ENCODE assay signal across 8 mouse cellular contexts in the genomic region with DNA sequence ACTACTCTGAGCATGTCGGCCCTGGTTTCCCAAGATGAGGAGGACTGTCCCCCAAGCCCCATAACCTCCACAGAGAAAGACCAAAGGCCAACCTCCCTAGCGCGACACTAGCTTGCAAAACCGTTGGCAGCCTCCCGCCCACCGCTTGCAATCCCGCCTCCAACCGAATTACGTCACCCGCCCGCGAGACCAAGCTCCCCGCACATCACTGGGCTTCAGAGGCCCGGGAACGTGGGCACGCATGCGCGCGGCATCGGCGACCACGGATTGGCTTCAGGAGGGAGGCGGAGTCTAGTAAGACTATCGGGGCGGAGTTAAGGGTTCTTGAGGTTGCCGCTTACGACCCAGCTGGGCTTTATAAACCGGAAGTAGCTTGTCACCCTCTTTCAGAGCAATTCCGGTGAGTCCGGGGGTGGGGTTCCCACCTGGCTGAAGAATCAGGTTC. TPM values are rescaled to one million over a fixed set of nuclear protein-coding genes. Genes with fewer than 3 reads are reported as not detected.
DNase-seq lines count a peak whose midpoint lies in the region; ATAC-seq and TF ChIP-seq lines count a peak whose summit lies in the region.

Gene Cntrob (minus strand): TSS at position 109 of the 445 bp plus-strand sequence.
Gene Trappc1 (plus strand): TSS at position 314 of the 445 bp plus-strand sequence.

- TF ChIP-seq POLR2A in CH12.LX (IDR thresholded peaks at IDR 0.05; ENCODE audit: low read depth, low read length) = peak; percentile 99

- DNase-seq in CH12.LX (ENCODE audit: extremely low read depth) = peak; percentile 100
- DNase-seq in c-Kit-positive CD71-positive TER-119-negative erythroid progenitor cells, embryonic 14.5 days (ENCODE audit: low read depth) = peak; percentile 97
- DNase-seq in forebrain, embryonic 11.5 days (ENCODE audit: low spot score) = peak; percentile 100
- DNase-seq in kidney, postnatal 36 days = peak; percentile 99
- DNase-seq in telencephalon, adult 2 months (ENCODE audit: low read depth, low spot score) = peak; percentile 99

- WGBS in forebrain, embryonic 11.5 days = under 1% methylated on average over 30 of the region's 30 CpGs
- 0% methylated on average over 30 of the region's 30 CpGs for WGBS in heart, embryonic 16.5 days
- WGBS in liver, embryonic 15.5 days (ENCODE audit: insufficient replicate concordance) = under 1% methylated on average over 30 of the region's 30 CpGs
- under 1% methylated on average over 30 of the region's 30 CpGs for WGBS in neural tube, embryonic 12.5 days

- no peak for TF ChIP-seq EP300 in CH12.LX (IDR thresholded peaks at IDR 0.05; ENCODE audit: low read length)

- TF ChIP-seq CTCF in CH12.LX (conservative IDR thresholded peaks at IDR 0.05 in 1 of 2, IDR thresholded peaks at IDR 0.05 in 1 of 2; ENCODE audit: low read depth in 2 of 2, low read length in 2 of 2) = no peak

- peak within 1 kb of the TSS; percentile 69 to 98 (median 73) for H3K4me3 ChIP-seq in CH12.LX (replicated peaks in 1 of 3; ENCODE audit: low read depth in 2 of 3, low read length in 2 of 3, poor library complexity in 1 of 3)
- peak within 1 kb of the TSS; percentile 61 for H3K4me3 ChIP-seq in forebrain, embryonic 11.5 days (ENCODE audit: low read depth, low read length)
- peak within 1 kb of the TSS; percentile 68 for H3K4me3 ChIP-seq in heart, embryonic 16.5 days (ENCODE audit: low read length)
- H3K4me3 ChIP-seq in liver, embryonic 15.5 days (replicated peaks) = peak within 1 kb of the TSS; percentile 80
- H3K4me3 ChIP-seq in neural tube, embryonic 12.5 days = peak within 1 kb of the TSS; percentile 63

- H3K4me2 ChIP-seq in CH12.LX (ENCODE audit: insufficient read depth, low read depth, poor library complexity, severe bottlenecking) = peak within 1 kb of the TSS; percentile 81
- peak within 1 kb of the TSS; percentile 87 for H3K4me2 ChIP-seq in forebrain, embryonic 11.5 days (ENCODE audit: low read depth, low read length, severe bottlenecking)
- peak within 1 kb of the TSS; percentile 91 for H3K4me2 ChIP-seq in heart, embryonic 16.5 days (ENCODE audit: low read depth, low read length)
- peak within 1 kb of the TSS; percentile 92 for H3K4me2 ChIP-seq in liver, embryonic 15.5 days
- H3K4me2 ChIP-seq in neural tube, embryonic 12.5 days (replicated peaks) = peak within 1 kb of the TSS; percentile 90

- H3K9me3 ChIP-seq in CH12.LX (replicated peaks; ENCODE audit: low read length) = no peaks in the 10 kb centered on the region
- H3K9me3 ChIP-seq in forebrain, embryonic 11.5 days (ENCODE audit: control insufficient read depth, low read length) = no peaks in the 10 kb centered on the region
- H3K9me3 ChIP-seq in heart, embryonic 16.5 days (replicated peaks; ENCODE audit: control insufficient read depth, low read length) = no peaks in the 10 kb centered on the region
- no peaks in the 10 kb centered on the region for H3K9me3 ChIP-seq in liver, embryonic 15.5 days (replicated peaks)
- no peaks in the 10 kb centered on the region for H3K9me3 ChIP-seq in neural tube, embryonic 12.5 days

- in situ Hi-C loops in CH12.LX (cut with MboI; ENCODE audit: low pct_ligation_motif_present, low pct_unique_long_range_greater_than_20kb, low sequenced_read_pairs) = no loop called here

- no peak for TF ChIP-seq RAD21 in CH12.LX (IDR thresholded peaks at IDR 0.05; ENCODE audit: low read depth, low read length)

- peaks cover 24% of the 10 kb centered on the region for H3K27me3 ChIP-seq in CH12.LX (replicated peaks)
- peaks cover 13% of the 10 kb centered on the region; the same call in 1 of the 2 replicates for H3K27me3 ChIP-seq in forebrain, embryonic 11.5 days (ENCODE audit: control insufficient read depth, insufficient read depth, low read length)
- peaks cover 9% of the 10 kb centered on the region; the same call in 1 of the 2 replicates for H3K27me3 ChIP-seq in heart, embryonic 16.5 days (ENCODE audit: control insufficient read depth, insufficient read depth, low read length)
- H3K27me3 ChIP-seq in liver, embryonic 15.5 days = peaks cover 26% of the 10 kb centered on the region
- H3K27me3 ChIP-seq in neural tube, embryonic 12.5 days (replicated peaks) = peaks cover 17% of the 10 kb centered on the region

- peak within 1 kb of the TSS; percentile 93 for H3K9ac ChIP-seq in CH12.LX (ENCODE audit: insufficient read depth, low read depth)
- H3K9ac ChIP-seq in forebrain, embryonic 11.5 days (ENCODE audit: low read length) = peak within 1 kb of the TSS; percentile 86
- peak within 1 kb of the TSS; percentile 89 for H3K9ac ChIP-seq in heart, embryonic 16.5 days (ENCODE audit: low read length)
- peak within 1 kb of the TSS; percentile 88 for H3K9ac ChIP-seq in liver, embryonic 15.5 days
- peak within 1 kb of the TSS; percentile 79 for H3K9ac ChIP-seq in neural tube, embryonic 12.5 days

- peak; percentile 88 for ATAC-seq in forebrain, embryonic 11.5 days (replicated peaks; ENCODE audit: low FRiP score)
- ATAC-seq in heart, embryonic 16.5 days (replicated peaks; ENCODE audit: extremely low read depth, insufficient read depth, low FRiP score) = peak; percentile 93
- ATAC-seq in liver, embryonic 15.5 days (ENCODE audit: insufficient read depth) = peak; percentile 92
- peak; percentile 94 for ATAC-seq in neural tube, embryonic 12.5 days (ENCODE audit: low FRiP score, low read depth)

- H3K4me1 ChIP-seq in CH12.LX (ENCODE audit: control insufficient read depth in 1 of 2, insufficient read depth in 2 of 2) = peaks cover 12 to 39% of the 10 kb centered on the region in 2 experiments
- H3K4me1 ChIP-seq in forebrain, embryonic 11.5 days (replicated peaks; ENCODE audit: control insufficient read depth, insufficient read depth, low read length) = peaks cover 18% of the 10 kb centered on the region
- peaks cover 29% of the 10 kb centered on the region for H3K4me1 ChIP-seq in heart, embryonic 16.5 days (ENCODE audit: control insufficient read depth, insufficient read depth, low read length)
- H3K4me1 ChIP-seq in liver, embryonic 15.5 days (replicated peaks) = peaks cover 50% of the 10 kb centered on the region
- peaks cover 42% of the 10 kb centered on the region for H3K4me1 ChIP-seq in neural tube, embryonic 12.5 days

- no peaks in the 10 kb centered on the region for H3K79me2 ChIP-seq in CH12.LX (replicated peaks; ENCODE audit: control insufficient read depth, extremely low read depth, insufficient read depth, poor library complexity, severe bottlenecking)

- dilution Hi-C loops in CH12.LX (cut with MboI; ENCODE audit: extremely low pct_ligation_motif_present, extremely low pct_unique_long_range_greater_than_20kb, low sequenced_read_pairs) = no loop called here

- H3K27ac ChIP-seq in CH12.LX (ENCODE audit: insufficient read depth, low read depth) = no peak within 1 kb of the TSS; the same call in 1 of the 2 replicates
- peak within 1 kb of the TSS; percentile 85 for H3K27ac ChIP-seq in forebrain, embryonic 11.5 days (ENCODE audit: low read depth, low read length)
- peak within 1 kb of the TSS; percentile 88 for H3K27ac ChIP-seq in heart, embryonic 16.5 days (ENCODE audit: low read length)
- H3K27ac ChIP-seq in liver, embryonic 15.5 days (replicated peaks) = peak within 1 kb of the TSS; percentile 85
- peak within 1 kb of the TSS; percentile 64 for H3K27ac ChIP-seq in neural tube, embryonic 12.5 days

- peaks cover 12 to 30% of the 10 kb centered on the region in 2 experiments for H3K36me3 ChIP-seq in CH12.LX (replicated peaks in 1 of 2; ENCODE audit: control insufficient read depth in 1 of 2, insufficient read depth in 1 of 2, low read length in 1 of 2)
- H3K36me3 ChIP-seq in forebrain, embryonic 11.5 days (ENCODE audit: control insufficient read depth, insufficient read depth, low read length) = no peaks in the 10 kb centered on the region; the same call in 1 of the 2 replicates
- peaks cover 12% of the 10 kb centered on the region; the same call in 1 of the 2 replicates for H3K36me3 ChIP-seq in heart, embryonic 16.5 days (ENCODE audit: control insufficient read depth, insufficient read depth)
- H3K36me3 ChIP-seq in liver, embryonic 15.5 days (replicated peaks) = peaks cover 18% of the 10 kb centered on the region
- peaks cover 20% of the 10 kb centered on the region for H3K36me3 ChIP-seq in neural tube, embryonic 12.5 days

TF ChIP-seq in CH12.LX, 34 proteins besides CTCF, POLR2A, EP300 and RAD21 (continues in another document):
- TF ChIP-seq PAX5 (IDR thresholded peaks at IDR 0.05; ENCODE audit: low read length) (no peak), POLR2AphosphoS2 (IDR thresholded peaks at IDR 0.05; ENCODE audit: low read depth, low read length) (peak; percentile 95), ZMIZ1 (IDR thresholded peaks at IDR 0.05; ENCODE audit: low read depth, low read length) (peak; percentile 92), ELF1 (IDR thresholded peaks at IDR 0.05; ENCODE audit: low read depth, low read length) (peak; percentile 94), CHD2 (IDR thresholded peaks at IDR 0.05; ENCODE audit: low read length) (peak; percentile 96), ZNF384 (IDR thresholded peaks at IDR 0.05; ENCODE audit: low read depth, low read length) (no peak), SIN3A (IDR thresholded peaks at IDR 0.05; ENCODE audit: low read length) (peak; percentile 95), USF2 (conservative IDR thresholded peaks at IDR 0.05; ENCODE audit: low read depth, low read length) (no peak), MAFK (IDR thresholded peaks at IDR 0.05; ENCODE audit: insufficient replicate concordance, low read length) (no peak), NELFE (IDR thresholded peaks at IDR 0.05; ENCODE audit: low read depth, low read length) (peak; percentile 97), MXI1 (IDR thresholded peaks at IDR 0.05; ENCODE audit: low read depth, low read length) (no peak; the same call in 1 of the 2 replicates), SMC3 (IDR thresholded peaks at IDR 0.05; ENCODE audit: low read depth, low read length) (no peak)

RNA-seq across cellular contexts. Expression of gene Cntrob, which starts in this region (rescaled TPM):
- total RNA-seq in CH12.LX (2012; rRNA removed) = 18.5 and 18.9 TPM in 2 replicates
- total RNA-seq in CH12.LX (2014; rRNA removed) = 16.4 and 22.0 TPM in 2 replicates
- polyA plus RNA-seq in CH12.LX (2012; ENCODE audit: insufficient read length, low read depth) = 36.6 and 41.5 TPM in 2 replicates
- polyA plus RNA-seq in forebrain, embryonic 11.5 days (2014; fragmentation: Nextera tagmentation; extraction: Ambion mirVana) = 31.7 and 32.1 TPM in 2 replicates
- 16.1 and 16.2 TPM in 2 replicates for polyA plus RNA-seq in heart, embryonic 16.5 days (2015; fragmentation: Nextera tagmentation; extraction: Ambion mirVana)
- 7.0 and 8.3 TPM in 2 replicates for polyA plus RNA-seq in liver, embryonic 15.5 days (2015; fragmentation: Nextera tagmentation; extraction: Ambion mirVana)
- polyA plus RNA-seq in neural tube, embryonic 12.5 days (2016; fragmentation: Nextera tagmentation; extraction: Ambion mirVana) = 32.1 and 32.6 TPM in 2 replicates

RNA-seq across cellular contexts. Expression of gene Trappc1, which starts in this region (rescaled TPM):
- total RNA-seq in CH12.LX (2012; rRNA removed) = 75.0 and 85.4 TPM in 2 replicates
- total RNA-seq in CH12.LX (2014; rRNA removed) = 102 TPM in 2 replicates
- 101 and 124 TPM in 2 replicates for polyA plus RNA-seq in CH12.LX (2012; ENCODE audit: insufficient read length, low read depth)
- polyA plus RNA-seq in forebrain, embryonic 11.5 days (2014; fragmentation: Nextera tagmentation; extraction: Ambion mirVana) = 188 and 196 TPM in 2 replicates
- 176 and 179 TPM in 2 replicates for polyA plus RNA-seq in heart, embryonic 16.5 days (2015; fragmentation: Nextera tagmentation; extraction: Ambion mirVana)
- polyA plus RNA-seq in liver, embryonic 15.5 days (2015; fragmentation: Nextera tagmentation; extraction: Ambion mirVana) = 74.8 and 77.7 TPM in 2 replicates
- polyA plus RNA-seq in neural tube, embryonic 12.5 days (2016; fragmentation: Nextera tagmentation; extraction: Ambion mirVana) = 179 and 194 TPM in 2 replicates
